Mouse (Mus musculus) urinary bladder, adult 2 months (tissue): ENCODE measurements around the gene Acbd4. TPM values are rescaled to one million over a fixed set of nuclear protein-coding genes. Genes with fewer than 3 reads are reported as not detected.

Source experiments
- DNase-seq: peaks from one replicate; pipeline ENCODE4 v3.0.0; 2022; ENCODE audit warnings: low spot score
- polyA plus RNA-seq: library from polyadenylated mRNA; depleted of rRNA; stranded (reverse); fragments of >200 nt; gene quantifications from 2 replicates; pipeline ENCODE4 v1.2.3, GENCODE M21; 2012; rRNA removed

Gene Acbd4
- 59.4 and 76.0 TPM in 2 replicates for polyA plus RNA-seq

- peak; percentile 83 for DNase-seq
Measured at GRCm38 (mm10) chr11:103101481-103101865, at the start of gene Acbd4, which contains the start of gene Plcd3. Gene Acbd4 (plus strand): TSS chr11:103101682. Gene Plcd3 (minus strand): TSS chr11:103101658.

GRCm38 (mm10) chr11:103052078-103052477, 49.4 kb upstream of the Acbd4 start:
- DNase-seq: no peak

- no peak for DNase-seq
Measured at GRCm38 (mm10) chr11:103053191-103054076, 48.0 kb upstream of the Acbd4 start.

GRCm38 (mm10) chr11:103054798-103055197, 46.7 kb upstream of the Acbd4 start:
- DNase-seq: no peak

- no peak for DNase-seq
Measured at GRCm38 (mm10) chr11:103056636-103057035, 44.8 kb upstream of the Acbd4 start.

GRCm38 (mm10) chr11:103058499-103059085, 42.9 kb upstream of the Acbd4 start:
- no peak for DNase-seq

- DNase-seq: no peak
Measured at GRCm38 (mm10) chr11:103066191-103067050, 35.1 kb upstream of the Acbd4 start.

- no peak for DNase-seq
Measured at GRCm38 (mm10) chr11:103067051-103067361, 34.5 kb upstream of the Acbd4 start.

GRCm38 (mm10) chr11:103067457-103068001, 34.0 kb upstream of the Acbd4 start:
- DNase-seq: no peak

- DNase-seq: no peak
Measured at GRCm38 (mm10) chr11:103068272-103068671, 33.2 kb upstream of the Acbd4 start.

GRCm38 (mm10) chr11:103068884-103069283, 32.6 kb upstream of the Acbd4 start:
- DNase-seq: no peak

- no peak for DNase-seq
Measured at GRCm38 (mm10) chr11:103069731-103070130, 31.8 kb upstream of the Acbd4 start.

- no peak for DNase-seq
Measured at GRCm38 (mm10) chr11:103070322-103070880, 31.1 kb upstream of the Acbd4 start.

GRCm38 (mm10) chr11:103073671-103074070, 27.8 kb upstream of the Acbd4 start:
- DNase-seq: no peak

GRCm38 (mm10) chr11:103074121-103074650, 27.3 kb upstream of the Acbd4 start:
- no peak for DNase-seq

- DNase-seq: no peak
Measured at GRCm38 (mm10) chr11:103074796-103075323, 26.6 kb upstream of the Acbd4 start.

- DNase-seq: no peak
Measured at GRCm38 (mm10) chr11:103076010-103076409, 25.5 kb upstream of the Acbd4 start.

- no peak for DNase-seq
Measured at GRCm38 (mm10) chr11:103076581-103076980, 24.9 kb upstream of the Acbd4 start.

GRCm38 (mm10) chr11:103078131-103078530, 23.4 kb upstream of the Acbd4 start:
- no peak for DNase-seq

GRCm38 (mm10) chr11:103080323-103081091, 21.0 kb upstream of the Acbd4 start:
- no peak for DNase-seq
